Mouse (Mus musculus) stomach, embryonic 14.5 days (tissue): Measurements from ENCODE around the gene Wdr74. TPM values are rescaled to one million over a fixed set of nuclear protein-coding genes. Genes with fewer than 3 reads are reported as not detected.

Experiments used
- ATAC-seq: fragments of 200-750 bp; cut with Nextera tagmentation; 2 replicates; pipeline ENCODE4 v1.8.0; 2017; ENCODE audit warnings: low read depth, moderate TSS enrichment; ENCODE audit not compliant: insufficient number of reproducible peaks, insufficient read depth, low FRiP score
- H3K27ac ChIP-seq: fragments of 300-500 bp; sonication (generic); 2 replicates; pipeline ENCODE4 v1.5.1; 2014; ENCODE audit warnings: mild to moderate bottlenecking, low read length, moderate library complexity, mixed read lengths
- H3K27me3 ChIP-seq: fragments of 300-500 bp; sonication (generic); 2 replicates; pipeline ENCODE4 v1.6.1; 2014; ENCODE audit warnings: low read length, control low read depth, mixed read lengths; ENCODE audit not compliant: control insufficient read depth, insufficient read depth
- H3K36me3 ChIP-seq: fragments of 300-500 bp; sonication (generic); 2 replicates; pipeline ENCODE4 v1.6.1; 2014; ENCODE audit warnings: mild to moderate bottlenecking, control low read depth, low read length, moderate library complexity, mixed read lengths; ENCODE audit not compliant: control insufficient read depth, insufficient read depth
- H3K4me1 ChIP-seq: fragments of 300-500 bp; sonication (generic); 2 replicates; pipeline ENCODE4 v1.6.1; 2014; ENCODE audit warnings: low read length, control low read depth, mixed read lengths; ENCODE audit not compliant: control insufficient read depth, insufficient read depth
- H3K4me2 ChIP-seq: fragments of 300-500 bp; sonication (generic); replicated peaks from 2 replicates; pipeline ENCODE4 v1.6.1; 2014; ENCODE audit warnings: low read depth, low read length, control low read depth
- H3K4me3 ChIP-seq: fragments of 300-500 bp; sonication (generic); 2 replicates; pipeline ENCODE4 v1.5.1; 2014; ENCODE audit warnings: low read depth, low read length, control low read depth
- H3K9ac ChIP-seq: fragments of 300-500 bp; sonication (generic); replicated peaks from 2 replicates; pipeline ENCODE4 v1.6.1; 2014; ENCODE audit warnings: low read depth, mild to moderate bottlenecking, control low read depth, low read length, moderate library complexity, mixed read lengths
- H3K9me3 ChIP-seq: fragments of 300-500 bp; sonication (generic); 2 replicates; pipeline ENCODE4 v1.6.1; 2016; ENCODE audit warnings: low read depth, low read length, control low read depth; ENCODE audit not compliant: control insufficient read depth
- WGBS: fragments of 180-500 bp; shearing (Covaris S2); extraction: QIAGEN DNeasy Blood & Tissue Kit; methylation state at CpG from one replicate; pipeline ENCODE4 v1.1.7; 2014; 5-methylcytosine and 5-hydroxymethylcytosine counted together
- polyA plus RNA-seq: library from polyadenylated mRNA; unstranded; fragments of >200 nt; fragmentation: Nextera tagmentation; extraction: Ambion mirVana; gene quantifications from 2 replicates; pipeline ENCODE4 v1.2.1, GENCODE M21; 2014

Gene Wdr74
- polyA plus RNA-seq, 1 experiment from 2014 or later = 79.4 TPM

DNA sequence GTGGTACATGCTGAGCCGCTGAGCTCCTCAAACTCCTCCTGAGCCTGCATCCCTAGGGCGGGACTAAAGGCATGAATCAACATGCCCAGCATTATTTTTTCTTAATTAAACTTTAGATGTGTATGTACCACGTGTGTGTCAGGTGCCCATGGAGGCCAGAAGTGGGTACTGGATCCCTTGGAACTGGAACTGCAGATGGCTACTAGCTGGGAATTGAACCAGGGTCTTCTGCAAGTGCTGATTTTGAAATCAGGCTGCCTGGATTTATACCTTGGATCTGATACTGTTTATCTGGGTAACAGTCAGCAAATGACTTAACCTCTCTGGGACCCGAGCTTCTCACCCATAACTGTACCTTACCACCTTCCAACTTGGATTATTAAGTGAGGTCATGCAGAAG is 13.6 kb upstream of the Wdr74 start:
- H3K9me3 ChIP-seq = no peaks in the 10 kb centered on the region
- peak overlapping the region; percentile 69 for H3K9ac ChIP-seq
- H3K4me1 ChIP-seq = peaks cover 14% of the 10 kb centered on the region; the same call in 1 of the 2 replicates
- WGBS = 46% methylated on average over 4 of the region's 4 CpGs
- H3K36me3 ChIP-seq = peaks cover 28% of the 10 kb centered on the region
- no peak for ATAC-seq
- peak overlapping the region; percentile 75 for H3K4me2 ChIP-seq
- peak overlapping the region; percentile 65 for H3K4me3 ChIP-seq
- H3K27me3 ChIP-seq = no peaks in the 10 kb centered on the region
- H3K27ac ChIP-seq = peak overlapping the region; percentile 93; the same call in 1 of the 2 replicates

DNA sequence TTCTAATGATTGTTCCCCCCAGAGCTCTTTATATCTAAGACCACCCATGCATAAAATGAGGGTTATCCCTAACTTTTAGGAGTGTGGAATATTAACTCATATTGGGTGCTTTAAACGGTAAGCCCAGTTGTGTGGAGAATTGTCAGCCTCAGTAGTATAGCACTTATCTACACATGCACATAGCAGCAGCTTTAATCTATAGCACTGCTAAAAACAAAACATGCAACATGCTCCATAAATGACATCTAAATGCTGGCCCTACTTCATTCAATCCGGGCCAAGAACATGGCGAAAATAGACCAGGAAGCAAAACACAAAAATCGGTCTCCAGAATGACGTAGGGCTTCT is 13.1 kb upstream of the Wdr74 start:
- H3K4me1 ChIP-seq = peaks cover 14% of the 10 kb centered on the region; the same call in 1 of the 2 replicates
- 1% methylated on average over 5 of the region's 5 CpGs for WGBS
- H3K4me3 ChIP-seq = peak overlapping the region; percentile 65
- H3K27ac ChIP-seq = peak overlapping the region; percentile 93
- peaks cover 28% of the 10 kb centered on the region for H3K36me3 ChIP-seq
- H3K27me3 ChIP-seq = no peaks in the 10 kb centered on the region
- ATAC-seq = no peak
- H3K9ac ChIP-seq = peak overlapping the region; percentile 69
- peak overlapping the region; percentile 75 for H3K4me2 ChIP-seq
- H3K9me3 ChIP-seq = no peaks in the 10 kb centered on the region

DNA sequence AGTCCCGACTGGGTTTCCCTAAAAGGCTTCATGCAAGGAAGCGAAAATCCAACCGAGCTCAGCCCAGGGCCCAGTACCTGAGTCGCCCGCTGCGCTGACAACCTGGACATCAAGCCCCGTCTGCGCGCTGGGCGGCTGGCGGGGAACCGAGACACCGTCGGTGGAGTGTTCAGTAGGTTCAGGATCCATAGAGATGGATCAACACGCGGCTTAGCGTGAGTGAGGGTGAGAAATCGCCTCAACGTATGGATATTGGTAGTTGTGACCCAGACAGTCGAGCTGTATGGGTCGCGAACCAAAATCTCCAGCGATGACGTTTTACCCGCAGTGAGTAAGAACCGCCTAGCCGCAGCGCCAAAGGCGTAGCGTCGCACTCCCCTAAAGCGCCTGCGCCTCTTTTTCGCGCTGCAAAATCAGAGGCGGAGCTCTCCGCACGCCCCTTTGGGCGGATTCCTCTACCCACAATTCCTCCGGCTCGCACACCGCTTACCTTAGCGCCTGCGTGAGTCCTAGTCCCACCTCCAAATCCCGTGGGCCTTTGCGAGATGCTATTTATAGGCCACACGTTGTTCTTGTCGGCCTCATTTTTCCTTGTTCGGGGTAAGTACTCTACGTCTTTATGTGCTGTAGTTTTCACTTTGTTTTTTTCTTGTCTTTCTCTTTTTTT is 12.6 kb upstream of the Wdr74 start, which contains the start of gene Slc3a2:
Slc3a2 (minus strand) TSS at position 463 of the 667 bp plus-strand sequence.
- H3K27ac ChIP-seq = peak within 1 kb of the TSS; percentile 93
- H3K9ac ChIP-seq = peak within 1 kb of the TSS; percentile 93
- WGBS = under 1% methylated on average over 50 of the region's 50 CpGs
- H3K4me3 ChIP-seq = peak within 1 kb of the TSS; percentile 65
- peak; percentile 95 for ATAC-seq
- no peaks in the 10 kb centered on the region for H3K9me3 ChIP-seq
- H3K4me1 ChIP-seq = peaks cover 14% of the 10 kb centered on the region; the same call in 1 of the 2 replicates
- peaks cover 28% of the 10 kb centered on the region for H3K36me3 ChIP-seq
- H3K27me3 ChIP-seq = no peaks in the 10 kb centered on the region
- H3K4me2 ChIP-seq = peak within 1 kb of the TSS; percentile 87

DNA sequence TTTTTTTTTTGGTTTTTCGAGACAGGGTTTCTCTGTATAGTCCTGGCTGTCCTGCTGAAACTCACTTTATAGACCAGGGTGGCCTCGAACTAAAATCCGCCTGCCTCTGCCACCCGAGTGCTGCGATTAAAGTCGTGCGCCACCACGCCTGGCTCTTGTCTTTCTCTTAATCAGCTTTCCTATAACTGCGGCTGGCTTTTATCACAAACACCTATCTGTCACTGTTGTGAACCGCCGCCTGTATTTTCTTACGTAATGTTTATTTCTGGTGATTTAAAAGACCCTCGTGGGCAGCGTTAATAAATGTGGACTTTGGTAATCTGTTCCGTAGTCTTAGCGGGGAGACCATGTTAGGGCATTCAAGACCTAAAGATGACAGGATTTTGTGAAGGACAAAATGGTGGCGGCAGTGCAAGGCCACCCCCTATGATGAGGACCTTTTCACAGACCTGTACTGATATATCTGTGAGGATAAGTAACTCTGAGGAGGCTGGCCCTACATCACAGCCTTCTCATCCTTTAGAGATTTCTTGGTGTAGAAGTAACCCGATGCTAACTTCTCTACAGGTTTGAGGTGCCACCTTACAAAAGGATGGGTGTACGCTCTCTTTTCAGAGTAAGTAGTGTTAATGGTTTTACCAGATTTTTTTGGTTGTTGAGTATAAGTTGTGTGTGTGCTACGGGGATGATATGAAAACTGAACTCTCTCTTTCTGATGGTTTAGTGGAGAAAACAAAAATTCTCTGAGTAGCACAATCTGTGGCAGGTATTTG is 11.9 kb upstream of the Wdr74 start:
- peak overlapping the region; percentile 65 for H3K4me3 ChIP-seq
- H3K4me2 ChIP-seq = peak overlapping the region; percentile 87
- no peaks in the 10 kb centered on the region for H3K27me3 ChIP-seq
- under 1% methylated on average over 20 of the region's 20 CpGs for WGBS
- peak overlapping the region; percentile 80 for H3K27ac ChIP-seq
- H3K4me1 ChIP-seq = peaks cover 14% of the 10 kb centered on the region; the same call in 1 of the 2 replicates
- H3K36me3 ChIP-seq = peaks cover 28% of the 10 kb centered on the region
- no peaks in the 10 kb centered on the region for H3K9me3 ChIP-seq
- ATAC-seq = no peak
- peak overlapping the region; percentile 93 for H3K9ac ChIP-seq

DNA sequence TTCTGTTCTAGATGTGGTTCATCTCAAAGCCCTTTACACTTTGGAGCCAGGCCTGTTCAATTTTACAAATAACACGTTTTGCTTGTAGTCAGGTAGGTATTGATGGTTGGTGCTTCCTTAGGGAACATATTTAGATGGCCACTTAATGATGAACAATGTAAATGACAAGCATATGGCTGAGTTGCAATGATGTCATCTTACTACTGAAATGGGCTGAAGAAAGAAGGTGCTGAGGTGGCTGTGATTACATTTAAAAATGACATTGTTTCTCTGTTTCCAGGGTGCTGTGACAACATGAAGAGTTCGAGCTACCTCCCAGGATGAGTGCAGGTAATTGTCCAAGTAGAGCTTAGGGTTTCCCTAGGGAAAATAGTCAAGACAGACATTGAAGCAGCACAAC is 11.2 kb upstream of the Wdr74 start:
- H3K27ac ChIP-seq = peak overlapping the region; percentile 80; the same call in 1 of the 2 replicates
- 1% methylated on average over 2 of the region's 2 CpGs for WGBS
- peak overlapping the region; percentile 65 for H3K4me3 ChIP-seq
- no peaks in the 10 kb centered on the region for H3K27me3 ChIP-seq
- peak overlapping the region; percentile 93 for H3K9ac ChIP-seq
- peaks cover 28% of the 10 kb centered on the region for H3K36me3 ChIP-seq
- no peaks in the 10 kb centered on the region for H3K9me3 ChIP-seq
- no peak for ATAC-seq
- H3K4me1 ChIP-seq = peaks cover 14% of the 10 kb centered on the region; the same call in 1 of the 2 replicates
- H3K4me2 ChIP-seq = peak overlapping the region; percentile 87

DNA sequence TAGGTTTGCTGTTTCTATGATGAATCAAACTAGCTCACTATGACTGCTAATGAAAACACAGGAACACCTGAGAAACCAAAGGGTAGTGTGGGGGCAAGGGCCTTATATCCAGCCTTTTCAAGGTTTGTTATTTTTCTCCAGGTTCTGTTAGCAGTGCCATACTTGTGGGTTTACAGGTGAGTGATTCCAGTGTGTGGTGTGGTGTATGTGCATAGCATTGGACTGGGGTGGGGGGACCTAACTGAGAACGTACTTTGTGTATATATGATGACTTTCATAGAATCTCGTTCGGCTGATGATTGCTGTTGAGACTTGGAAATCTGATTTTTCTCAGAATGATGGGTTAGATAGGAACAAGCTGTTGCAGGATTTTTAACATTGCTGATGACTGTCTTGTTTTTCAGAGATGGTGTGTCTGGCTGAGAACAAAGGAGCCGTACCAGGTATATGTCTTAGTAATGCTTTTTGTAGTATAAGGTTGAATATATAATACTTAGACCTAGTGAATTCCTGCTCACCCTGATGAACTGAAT is 10.5 kb upstream of the Wdr74 start:
- no peak for ATAC-seq

DNA sequence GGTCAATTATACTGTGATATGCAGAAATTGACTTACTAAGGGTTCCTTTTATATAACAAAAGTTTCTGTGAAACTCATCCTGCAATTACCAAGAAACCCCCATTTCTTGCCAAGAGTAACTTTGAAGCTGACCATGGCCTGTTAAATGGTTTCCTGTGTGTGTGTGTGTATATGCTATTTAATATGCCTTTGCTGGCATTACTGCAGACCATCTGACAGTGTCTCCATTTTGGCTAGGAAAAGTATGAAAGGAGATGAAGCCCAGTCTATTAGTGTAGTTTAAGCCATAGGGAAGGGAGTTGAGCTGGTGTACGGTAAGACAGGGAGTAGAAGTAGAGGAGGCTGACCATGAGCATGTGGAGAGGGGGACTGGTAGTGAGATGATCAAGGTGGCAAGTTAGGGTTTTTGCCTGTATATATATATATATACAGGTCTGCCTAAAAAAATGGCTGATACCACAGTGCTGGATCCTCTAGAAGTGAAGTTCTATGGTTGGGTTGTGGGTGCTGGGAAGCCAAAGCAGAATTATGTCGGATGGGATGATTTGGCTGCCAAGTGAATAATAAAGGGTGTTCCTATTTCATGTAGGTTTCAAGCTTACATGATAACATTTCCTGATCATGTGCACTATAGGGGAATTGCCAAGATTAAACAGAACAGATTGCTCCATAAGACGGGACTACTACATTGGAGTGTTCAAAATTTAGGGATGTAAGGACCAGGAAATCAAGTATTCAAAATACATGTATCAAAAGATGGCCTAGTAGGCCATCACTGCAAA is 8.8 kb upstream of the Wdr74 start:
- WGBS = 36% methylated on average over 3 of the region's 3 CpGs
- H3K36me3 ChIP-seq = peaks cover 28% of the 10 kb centered on the region
- H3K27ac ChIP-seq = no peak overlapping the region
- no peaks in the 10 kb centered on the region for H3K27me3 ChIP-seq
- no peaks in the 10 kb centered on the region for H3K9me3 ChIP-seq
- no peak overlapping the region for H3K4me2 ChIP-seq
- no peak overlapping the region; the same call in 1 of the 2 replicates for H3K4me3 ChIP-seq
- H3K4me1 ChIP-seq = peaks cover 14% of the 10 kb centered on the region; the same call in 1 of the 2 replicates
- no peak for ATAC-seq
- H3K9ac ChIP-seq = no peak overlapping the region

More for the DNA sequence above, 10.5 kb upstream of the Wdr74 start:
- peak overlapping the region; percentile 93 for H3K9ac ChIP-seq
- H3K9me3 ChIP-seq = no peaks in the 10 kb centered on the region
- H3K36me3 ChIP-seq = peaks cover 28% of the 10 kb centered on the region
- peaks cover 14% of the 10 kb centered on the region; the same call in 1 of the 2 replicates for H3K4me1 ChIP-seq
- H3K27ac ChIP-seq = peak overlapping the region; percentile 7; the same call in 1 of the 2 replicates
- H3K4me3 ChIP-seq = peak overlapping the region; percentile 65
- H3K27me3 ChIP-seq = no peaks in the 10 kb centered on the region
- peak overlapping the region; percentile 87 for H3K4me2 ChIP-seq
- WGBS = 40% methylated on average over 4 of the region's 4 CpGs
